Mouse (Mus musculus) cerebellum, postnatal 36 days (tissue): ENCODE data around the gene Tcf7l2.

Experiments used
- DNase-seq, 2 experiments: peaks; one replicate each; pipeline ENCODE4 v3.0.0; 2021 to 2022; ENCODE audit warnings: mixed read lengths in 2 of 2

Tcf7l2 gene

GRCm38 (mm10) chr19:55758158-55758557, 16.5 kb downstream of the Tcf7l2 start:
- DNase-seq = no peak

- no peak for DNase-seq
These were observed 17.4 kb downstream of the Tcf7l2 start for GRCm38 (mm10) chr19:55759006-55759405.

- no peak for DNase-seq
These were observed 19.5 kb downstream of the Tcf7l2 start for GRCm38 (mm10) chr19:55761086-55761485.

- no peak for DNase-seq
These were observed 20.6 kb downstream of the Tcf7l2 start for GRCm38 (mm10) chr19:55762187-55762586.

- no peak for DNase-seq
These were observed 24.2 kb downstream of the Tcf7l2 start for GRCm38 (mm10) chr19:55765814-55766213.

GRCm38 (mm10) chr19:55767104-55767503, 25.5 kb downstream of the Tcf7l2 start:
- no peak for DNase-seq

- no peak for DNase-seq
These were observed 26.0 kb downstream of the Tcf7l2 start for GRCm38 (mm10) chr19:55767579-55767978.

GRCm38 (mm10) chr19:55768246-55768645, 26.6 kb downstream of the Tcf7l2 start:
- no peak for DNase-seq

- DNase-seq = no peak
These were observed 27.3 kb downstream of the Tcf7l2 start for GRCm38 (mm10) chr19:55768889-55769288.

GRCm38 (mm10) chr19:55774334-55774733, 32.7 kb downstream of the Tcf7l2 start:
- no peak for DNase-seq

- DNase-seq = no peak
These were observed 33.2 kb downstream of the Tcf7l2 start for GRCm38 (mm10) chr19:55774824-55775223.

- DNase-seq = no peak
These were observed 38.3 kb downstream of the Tcf7l2 start for GRCm38 (mm10) chr19:55779871-55780270.

- DNase-seq = no peak
These were observed 39.5 kb downstream of the Tcf7l2 start for GRCm38 (mm10) chr19:55781087-55781486.

- no peak for DNase-seq
These were observed 40.1 kb downstream of the Tcf7l2 start for GRCm38 (mm10) chr19:55781681-55782080.

- no peak for DNase-seq
These were observed 43.3 kb downstream of the Tcf7l2 start for GRCm38 (mm10) chr19:55784796-55785418.

- no peak for DNase-seq
These were observed 45.8 kb downstream of the Tcf7l2 start for GRCm38 (mm10) chr19:55787420-55787819.

- DNase-seq = no peak
These were observed 46.8 kb downstream of the Tcf7l2 start for GRCm38 (mm10) chr19:55788285-55788904.

GRCm38 (mm10) chr19:55788905-55789295, 47.3 kb downstream of the Tcf7l2 start:
- no peak for DNase-seq

GRCm38 (mm10) chr19:55789838-55790237, 48.2 kb downstream of the Tcf7l2 start:
- DNase-seq = no peak

- no peak for DNase-seq
These were observed 49.7 kb downstream of the Tcf7l2 start for GRCm38 (mm10) chr19:55791293-55791692.

GRCm38 (mm10) chr19:55791886-55792285, 50.3 kb downstream of the Tcf7l2 start:
- DNase-seq = no peak

- DNase-seq = no peak
These were observed 51.0 kb downstream of the Tcf7l2 start for GRCm38 (mm10) chr19:55792571-55792970.

- DNase-seq = no peak
These were observed 51.4 kb downstream of the Tcf7l2 start for GRCm38 (mm10) chr19:55793029-55793428.

GRCm38 (mm10) chr19:55794194-55794945, 52.8 kb downstream of the Tcf7l2 start:
- DNase-seq = no peak
